Mouse (Mus musculus): ENCODE measurements around the gene B230217C12Rik. TPM values are rescaled to one million over a fixed set of nuclear protein-coding genes. Genes with fewer than 3 reads are reported as not detected.
"Not testable (repeated sequence)": the region's sequence is repeated elsewhere in the genome, so short reads cannot be mapped to it uniquely, and the experiment has no call there.

Gene B230217C12Rik
- polyA plus RNA-seq, 2 experiments from 2014 or later = 1.4 TPM

- ATAC-seq = no peak
Measured at GRCm38 (mm10) chr11:97826414-97826813, 14.2 kb upstream of the B230217C12Rik start.

GRCm38 (mm10) chr11:97827654-97828053, 12.9 kb upstream of the B230217C12Rik start:
- ATAC-seq = no peak

GRCm38 (mm10) chr11:97829365-97829764, 11.2 kb upstream of the B230217C12Rik start:
- no peak for ATAC-seq

GRCm38 (mm10) chr11:97829913-97830476, 10.6 kb upstream of the B230217C12Rik start:
- ATAC-seq = peak; percentile 44

- ATAC-seq = no peak
Measured at GRCm38 (mm10) chr11:97830501-97830900, 10.1 kb upstream of the B230217C12Rik start.

GRCm38 (mm10) chr11:97832001-97832400, 8.6 kb upstream of the B230217C12Rik start:
- no peak for ATAC-seq

GRCm38 (mm10) chr11:97833352-97833751, 7.2 kb upstream of the B230217C12Rik start:
- no peak for ATAC-seq

- ATAC-seq = peak; percentile 60
Measured at GRCm38 (mm10) chr11:97836541-97836940, 4.0 kb upstream of the B230217C12Rik start.

GRCm38 (mm10) chr11:97837051-97837450, 3.5 kb upstream of the B230217C12Rik start:
- not testable (repeated sequence) for ATAC-seq

GRCm38 (mm10) chr11:97837641-97838149, 2.9 kb upstream of the B230217C12Rik start:
- no peak for ATAC-seq

GRCm38 (mm10) chr11:97838779-97839440, 1.7 kb upstream of the B230217C12Rik start:
- no peak for ATAC-seq

GRCm38 (mm10) chr11:97839441-97840134, 992 bp upstream of the B230217C12Rik start:
- no peak for ATAC-seq

GRCm38 (mm10) chr11:97840135-97840490, 467 bp upstream of the B230217C12Rik start:
- ATAC-seq = peak; percentile 16

GRCm38 (mm10) chr11:97840991-97841661, 546 bp downstream of the B230217C12Rik start:
- ATAC-seq = peak; percentile 52

GRCm38 (mm10) chr11:97842001-97842400, 1.4 kb downstream of the B230217C12Rik start:
- ATAC-seq = no peak

GRCm38 (mm10) chr11:97850367-97850766, 9.8 kb downstream of the B230217C12Rik start:
- no peak for ATAC-seq

GRCm38 (mm10) chr11:97851601-97852000, 11.0 kb downstream of the B230217C12Rik start:
- no peak for ATAC-seq

- ATAC-seq = no peak
Measured at GRCm38 (mm10) chr11:97855473-97855872, 14.9 kb downstream of the B230217C12Rik start.

- ATAC-seq = no peak
Measured at GRCm38 (mm10) chr11:97862148-97862547, 21.6 kb downstream of the B230217C12Rik start.

- ATAC-seq = no peak
Measured at GRCm38 (mm10) chr11:97865421-97865820, 24.8 kb downstream of the B230217C12Rik start.

- ATAC-seq = no peak
Measured at GRCm38 (mm10) chr11:97866091-97866888, 25.7 kb downstream of the B230217C12Rik start.

- ATAC-seq = no peak
Measured at GRCm38 (mm10) chr11:97867591-97867990, 27.0 kb downstream of the B230217C12Rik start.
